Mouse (Mus musculus) hematopoietic stem cell, adult 5-6 weeks (primary cell): ENCODE data around the gene Exd2. TPM values are rescaled to one million over a fixed set of nuclear protein-coding genes. Genes with fewer than 3 reads are reported as not detected.

Experiments
- ATAC-seq, 2 experiments: fragments of 125-278 bp in 1 of 2; replicated peaks in 1 of 2; 2 replicates each; pipeline ENCODE4 v1.8.0; 2016 to 2017; ENCODE audit warnings: inconsistent platforms in 2 of 2, mild to moderate bottlenecking in 2 of 2, moderate number of reproducible peaks in 2 of 2, low read depth in 1 of 2, moderate TSS enrichment in 1 of 2; ENCODE audit not compliant: low FRiP score in 2 of 2, poor library complexity in 2 of 2, severe bottlenecking in 2 of 2, insufficient read depth in 1 of 2, low TSS enrichment in 1 of 2
- total RNA-seq: library from RNA; stranded (forward); fragments of 172-1452, 232-1000 nt; gene quantifications from 2 replicates; pipeline ENCODE4 v1.2.3, GENCODE M21; 2017

Gene Exd2
- total RNA-seq, 1 experiment from 2014 or later, result 21.8 TPM

DNA sequence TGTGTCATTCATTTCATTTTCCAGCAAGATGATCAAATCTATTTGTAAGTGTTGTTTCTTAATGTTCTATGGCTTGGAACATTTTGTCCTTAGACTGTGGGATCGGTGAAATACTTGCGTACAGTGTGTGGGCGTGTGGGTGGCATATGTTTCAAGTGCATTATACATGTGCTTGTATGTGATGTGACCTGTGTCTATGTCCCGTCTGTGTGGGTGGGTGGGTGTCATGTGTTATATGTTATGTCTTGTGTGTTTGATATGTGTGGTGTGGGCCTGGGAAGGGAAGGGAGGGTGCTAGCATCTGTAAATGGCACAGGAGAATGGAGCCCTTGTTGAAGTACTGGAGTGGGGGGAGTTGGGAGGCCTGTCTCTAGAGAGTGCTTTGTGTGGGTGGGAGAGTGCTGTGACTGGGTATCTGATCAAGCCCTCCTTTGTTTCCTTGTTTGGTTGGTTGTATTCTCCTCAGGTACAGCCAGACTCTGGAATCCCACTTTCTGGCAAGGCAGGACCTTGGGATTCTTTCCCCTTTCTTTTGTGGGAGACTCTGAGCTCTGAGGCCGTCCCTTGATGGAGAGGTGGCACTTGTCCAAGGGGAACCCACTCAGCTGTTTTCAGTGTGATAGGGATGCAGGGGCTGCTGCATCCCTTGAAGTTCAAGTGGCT lies 65.0 kb downstream of the Exd2 start:
- no peak for ATAC-seq

DNA sequence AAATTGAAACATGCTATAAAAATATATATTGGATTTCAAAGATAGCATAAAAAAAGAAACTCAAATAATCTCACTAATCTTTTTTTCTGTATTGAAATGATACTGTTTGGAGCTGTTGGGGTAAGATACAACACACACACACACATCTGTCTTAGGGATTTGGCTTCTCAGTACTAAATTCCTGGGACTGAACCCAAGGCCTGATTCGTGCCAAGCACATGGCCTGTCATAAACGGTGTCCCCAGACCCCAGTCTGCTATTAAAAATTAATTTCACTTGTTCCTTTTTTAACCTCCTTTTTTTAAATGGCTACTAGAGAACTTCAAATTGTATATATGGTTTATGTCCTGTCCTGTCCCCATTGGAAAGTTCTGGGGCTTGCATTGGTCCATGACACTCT lies 67.2 kb downstream of the Exd2 start:
- ATAC-seq, result no peak

DNA sequence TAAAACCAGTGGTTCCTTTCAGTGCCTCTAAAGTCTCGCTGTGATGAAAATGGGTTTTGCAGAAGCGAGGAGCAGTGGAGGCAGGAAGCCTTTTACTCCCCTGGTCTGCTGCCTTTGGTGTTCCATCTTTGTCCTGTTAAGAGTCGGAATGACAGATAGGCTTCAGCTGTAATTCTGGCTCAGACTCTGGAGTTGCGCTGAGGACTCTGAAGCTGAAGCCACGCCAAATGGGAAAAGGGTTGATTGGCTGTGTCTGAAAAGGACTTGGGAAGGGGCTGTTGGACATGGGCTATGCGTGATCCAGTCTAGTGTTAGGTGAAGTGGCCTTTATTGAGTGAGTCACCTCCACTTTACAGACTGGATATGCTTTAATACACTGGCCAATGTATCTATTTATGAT lies 67.7 kb downstream of the Exd2 start:
- ATAC-seq, result no peak

DNA sequence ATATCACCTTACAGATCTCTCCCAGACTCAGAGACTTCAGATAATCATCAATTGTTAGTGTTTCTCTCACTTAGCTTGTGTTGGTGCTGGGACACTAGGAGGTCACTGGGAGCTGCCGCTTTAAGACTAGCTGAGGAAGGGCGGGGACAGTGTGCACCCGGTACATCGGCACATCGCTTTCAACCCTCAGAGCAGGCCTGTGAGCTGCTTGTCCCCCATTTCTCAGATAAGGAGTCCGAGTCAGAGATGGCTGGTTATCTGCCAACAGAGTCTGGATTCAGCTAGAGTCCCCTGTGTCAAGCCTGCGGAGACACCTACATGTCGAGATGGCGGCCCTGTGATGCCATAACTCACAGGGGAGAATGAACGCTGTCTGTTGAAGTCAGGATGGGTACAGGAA lies 68.7 kb downstream of the Exd2 start:
- no peak for ATAC-seq

DNA sequence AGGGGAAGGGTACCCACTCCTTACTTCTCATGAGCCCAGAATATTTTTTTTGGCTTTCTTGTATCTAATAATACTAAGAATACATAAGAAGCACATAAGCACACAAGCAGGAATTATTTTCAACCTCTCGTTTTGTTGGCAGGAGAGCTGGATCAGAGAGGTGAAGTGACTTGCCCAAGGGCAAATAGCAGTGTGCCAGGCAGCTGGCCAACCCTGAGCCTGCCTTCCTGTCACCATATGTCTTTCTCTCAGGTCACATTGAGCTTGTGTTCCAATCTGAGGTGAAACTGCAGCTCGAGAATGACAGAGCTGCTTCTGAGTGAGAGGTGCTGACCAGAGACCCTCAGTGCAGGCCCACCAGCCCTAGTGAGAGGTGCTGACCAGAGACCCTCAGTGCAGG lies 71.0 kb downstream of the Exd2 start:
- no peak for ATAC-seq

DNA sequence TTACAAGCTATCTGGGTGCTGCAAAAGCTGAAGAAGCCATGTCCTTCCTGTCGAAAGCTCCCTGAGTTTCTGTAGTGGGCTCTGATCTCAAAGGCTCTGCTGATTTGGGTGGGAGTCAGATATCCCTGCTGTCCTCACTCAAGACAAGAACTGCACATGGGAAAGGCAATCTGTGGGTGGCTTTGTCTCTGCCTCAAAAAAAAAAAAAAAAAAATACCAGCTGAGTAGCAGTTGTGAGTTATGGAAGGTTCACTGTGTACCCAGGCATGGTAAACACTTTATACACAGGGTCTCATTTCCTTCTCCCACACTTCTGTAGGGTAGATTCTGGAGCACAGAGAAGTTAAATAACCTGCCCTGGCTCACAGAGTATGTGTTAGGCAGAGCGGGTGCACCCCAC lies 74.4 kb downstream of the Exd2 start:
- no peak for ATAC-seq

DNA sequence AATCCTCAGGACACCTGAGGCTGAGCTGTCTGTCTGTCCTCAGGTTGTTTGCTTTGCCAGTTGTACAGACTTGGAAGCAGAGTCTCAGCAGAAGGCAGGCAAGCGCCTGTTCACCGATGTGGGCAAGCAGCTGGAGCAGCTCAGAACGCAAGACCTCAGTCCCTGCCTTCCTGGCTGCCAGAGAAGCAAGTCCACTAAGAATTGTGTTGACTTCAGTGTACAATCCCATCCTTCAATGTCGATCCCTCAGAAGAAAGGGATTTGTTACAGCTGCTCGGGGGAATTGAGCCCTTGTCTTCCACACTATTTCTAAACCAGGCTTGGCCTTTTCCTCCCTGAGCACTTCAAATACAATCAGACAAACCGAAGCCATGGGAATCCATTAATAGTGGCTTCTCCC lies 75.4 kb downstream of the Exd2 start:
- no peak for ATAC-seq

DNA sequence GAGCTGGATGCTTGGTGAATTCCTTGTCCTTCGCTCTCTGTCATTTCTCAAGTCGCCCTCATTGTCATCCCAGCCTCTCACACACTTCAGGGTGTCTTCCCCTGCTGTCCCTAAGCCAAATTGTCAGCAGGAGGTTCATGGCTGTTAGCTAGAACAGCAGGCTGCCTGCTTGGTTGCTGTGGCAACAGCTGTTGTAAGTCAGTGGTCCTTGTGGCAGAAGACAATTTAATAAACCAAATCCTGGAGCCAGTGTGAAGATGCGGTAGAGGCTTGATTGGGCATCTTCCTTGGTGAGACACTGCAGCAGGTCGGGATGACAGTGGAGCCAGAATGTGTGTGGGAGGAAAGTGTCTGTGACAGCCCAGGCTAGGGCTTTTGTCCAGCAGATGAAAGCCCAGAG lies 82.4 kb downstream of the Exd2 start:
- no peak for ATAC-seq

DNA sequence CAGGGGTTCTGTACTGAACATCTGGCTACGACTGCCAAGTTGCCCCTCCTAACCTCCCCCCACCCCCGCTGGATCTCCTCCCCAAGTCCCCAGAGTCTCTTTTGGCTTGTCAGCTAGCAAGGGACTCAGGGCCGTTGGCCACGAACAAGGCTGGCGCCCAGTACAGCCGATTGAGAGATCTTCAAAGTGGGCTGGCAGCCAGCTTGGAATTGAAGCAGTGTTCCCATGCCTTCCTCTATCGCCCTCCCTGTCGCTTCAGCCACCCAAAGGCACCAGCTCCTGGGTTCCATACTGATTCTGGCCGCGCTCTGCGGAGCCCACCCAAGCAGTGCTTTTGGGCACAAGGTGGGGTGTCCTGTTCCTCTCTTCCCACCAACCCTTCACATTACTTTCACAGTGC lies 86.8 kb downstream of the Exd2 start:
- ATAC-seq, result no peak

Other genes with a start within 250 kb of the Exd2 start
- 19.7 and 33.1 TPM in 2 replicates for gene Actn1, start 202.7 kb upstream of the Exd2 start, total RNA-seq
- gene Dcaf5, start 26.5 kb upstream of the Exd2 start, total RNA-seq, result 30.3 and 33.3 TPM in 2 replicates
- not detected in 2 replicates for gene Galnt16, start 55.2 kb downstream of the Exd2 start, total RNA-seq
- 10.3 and 12.6 TPM in 2 replicates for gene Slc39a9, start 180.8 kb downstream of the Exd2 start, total RNA-seq
- gene Erh, start 181.2 kb downstream of the Exd2 start, total RNA-seq, result 80.4 and 95.2 TPM in 2 replicates
- not detected in 2 replicates for gene Plekhd1, start 229.5 kb downstream of the Exd2 start, total RNA-seq